Mouse (Mus musculus) forebrain, embryonic 14.5 days (tissue): ENCODE results near the gene Tmem29. TPM values are rescaled to one million over a fixed set of nuclear protein-coding genes. Genes with fewer than 3 reads are reported as not detected.
A peak's percentile ranks its signal among the peaks of the same experiment; 100 is the strongest.
"Not testable (repeated sequence)": the region's sequence is repeated elsewhere in the genome, so short reads cannot be mapped to it uniquely, and the experiment has no call there.

Source experiments
- ATAC-seq: fragments of 200-750 bp; cut with Nextera tagmentation; 2 replicates; pipeline ENCODE4 v1.8.0; 2017; ENCODE audit warnings: mild to moderate bottlenecking, moderate library complexity
- DNase-seq: peaks from one replicate; pipeline ENCODE4 v3.0.0-alpha.2; 2015; ENCODE audit warnings: low spot score
- H3K27ac ChIP-seq: fragments of 300-500 bp; sonication (generic); 2 replicates; pipeline ENCODE4 v1.5.1; 2014; ENCODE audit warnings: low read depth, mild to moderate bottlenecking, control low read depth, low read length, moderate library complexity
- H3K27me3 ChIP-seq: fragments of 300-500 bp; sonication (generic); replicated peaks from 2 replicates; pipeline ENCODE4 v1.6.1; 2014; ENCODE audit warnings: low read length, control low read depth, mixed read lengths; ENCODE audit not compliant: control insufficient read depth, insufficient read depth
- H3K36me3 ChIP-seq: fragments of 300-500 bp; sonication (generic); 2 replicates; pipeline ENCODE4 v1.6.1; 2014; ENCODE audit warnings: low read length, control low read depth; ENCODE audit not compliant: control insufficient read depth, insufficient read depth
- H3K4me1 ChIP-seq: fragments of 300-500 bp; sonication (generic); 2 replicates; pipeline ENCODE4 v1.6.1; 2014; ENCODE audit warnings: antibody characterized with exemption, low read length, control low read depth; ENCODE audit not compliant: control insufficient read depth, insufficient read depth
- H3K4me2 ChIP-seq: fragments of 300-500 bp; sonication (generic); 2 replicates; pipeline ENCODE4 v1.6.1; 2014; ENCODE audit warnings: mild to moderate bottlenecking, control low read depth, low read length
- H3K4me3 ChIP-seq: fragments of 300-500 bp; sonication (generic); 2 replicates; pipeline ENCODE4 v1.5.1; 2014; ENCODE audit warnings: low read depth, low read length, control low read depth
- H3K9ac ChIP-seq: fragments of 300-500 bp; sonication (generic); 2 replicates; pipeline ENCODE4 v1.6.1; 2014; ENCODE audit warnings: mild to moderate bottlenecking, low read length, control low read depth, moderate library complexity
- H3K9me3 ChIP-seq: fragments of 300-500 bp; sonication (generic); replicated peaks from 2 replicates; pipeline ENCODE4 v1.6.1; 2016; ENCODE audit warnings: low read length, control low read depth, mixed read lengths; ENCODE audit not compliant: control insufficient read depth
- WGBS: fragments of 180-500 bp; shearing (Covaris S2); extraction: QIAGEN DNeasy Blood & Tissue Kit; methylation state at CpG from one replicate; pipeline ENCODE4 v1.1.7; 2014; 5-methylcytosine and 5-hydroxymethylcytosine counted together
- polyA plus RNA-seq: library from polyadenylated mRNA; unstranded; fragments of >200 nt; fragmentation: Nextera tagmentation; extraction: Ambion mirVana; gene quantifications from 2 replicates; pipeline ENCODE4 v1.2.1, GENCODE M21; 2014

Gene Tmem29
- polyA plus RNA-seq: 59.9 and 61.0 TPM in 2 replicates

DNA sequence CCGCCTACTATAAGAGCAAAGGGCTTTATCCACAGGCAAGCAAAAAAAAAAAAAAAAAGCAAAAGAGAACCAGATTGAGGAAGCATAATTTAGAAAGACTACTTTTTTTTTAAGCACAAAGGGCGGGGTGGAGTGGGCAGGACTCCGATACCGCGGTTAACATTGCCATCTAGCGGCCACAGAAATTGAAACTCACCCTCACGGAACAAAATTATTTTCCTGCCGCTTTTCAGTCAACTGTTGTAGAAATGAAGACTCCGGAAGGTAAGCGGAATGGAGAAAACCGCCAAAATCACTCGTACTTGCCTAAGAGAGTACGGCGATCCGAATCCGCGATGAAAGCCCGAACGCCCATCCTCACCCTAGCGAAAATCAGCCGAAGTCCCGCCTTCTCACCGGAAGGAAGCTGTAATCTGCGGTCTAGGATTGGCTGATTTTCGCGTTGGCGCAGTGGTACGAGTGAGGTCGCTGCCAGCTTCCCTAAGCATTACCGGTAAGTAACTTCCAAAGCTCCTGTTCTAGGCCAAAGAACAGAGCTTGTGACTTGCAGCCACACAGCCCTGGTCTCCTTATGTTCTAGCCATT is at the start of gene Tmem29:
Tmem29 (minus strand) TSS at position 389 of the 585 bp plus-strand sequence.
- Histone ChIP-seq H3K27ac (peak within 1 kb of the TSS; percentile 52; the same call in 1 of the 2 replicates), H3K9me3 (no peaks in the 10 kb centered on the region), H3K36me3 (no peaks in the 10 kb centered on the region), H3K27me3 (no peaks in the 10 kb centered on the region), H3K4me3 (peak within 1 kb of the TSS; percentile 37), H3K4me2 (peak within 1 kb of the TSS; percentile 44), H3K4me1 (no peaks in the 10 kb centered on the region), H3K9ac (peak within 1 kb of the TSS; percentile 55)
- 6% methylated on average over 30 of the region's 30 CpGs for WGBS
- DNase-seq: peak; percentile 96
- peak; percentile 96 for ATAC-seq

DNA sequence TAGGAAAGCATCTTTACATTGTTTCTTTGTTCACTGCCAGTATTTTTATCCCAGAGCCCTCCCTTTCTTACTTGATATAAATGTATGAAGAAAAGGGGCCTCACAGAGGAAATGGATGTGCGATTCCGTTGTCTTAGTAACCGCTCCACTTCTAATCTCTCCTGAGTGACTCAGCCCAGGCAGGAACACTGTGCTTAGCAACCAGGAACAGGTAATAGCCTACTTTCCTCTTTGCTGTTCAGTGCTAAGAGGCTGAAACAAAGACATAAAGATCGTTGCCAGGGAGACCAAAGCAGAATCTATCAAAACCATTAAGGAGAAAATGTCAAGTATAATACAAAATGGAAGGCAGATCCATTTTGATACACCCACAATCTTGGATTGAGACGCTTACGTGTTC is 49.7 kb upstream of the Tmem29 start:
- ATAC-seq (peak; percentile 60; the same call in 1 of the 2 replicates), DNase-seq (peak; percentile 52)
- Histone ChIP-seq H3K36me3 (no peaks in the 10 kb centered on the region), H3K4me3 (no peak overlapping the region), H3K27ac (no peak overlapping the region), H3K4me2 (no peak overlapping the region), H3K4me1 (no peaks in the 10 kb centered on the region), H3K9ac (no peak overlapping the region), H3K27me3 (no peaks in the 10 kb centered on the region), H3K9me3 (no peaks in the 10 kb centered on the region)
- 68% methylated on average over 6 of the region's 6 CpGs for WGBS

DNA sequence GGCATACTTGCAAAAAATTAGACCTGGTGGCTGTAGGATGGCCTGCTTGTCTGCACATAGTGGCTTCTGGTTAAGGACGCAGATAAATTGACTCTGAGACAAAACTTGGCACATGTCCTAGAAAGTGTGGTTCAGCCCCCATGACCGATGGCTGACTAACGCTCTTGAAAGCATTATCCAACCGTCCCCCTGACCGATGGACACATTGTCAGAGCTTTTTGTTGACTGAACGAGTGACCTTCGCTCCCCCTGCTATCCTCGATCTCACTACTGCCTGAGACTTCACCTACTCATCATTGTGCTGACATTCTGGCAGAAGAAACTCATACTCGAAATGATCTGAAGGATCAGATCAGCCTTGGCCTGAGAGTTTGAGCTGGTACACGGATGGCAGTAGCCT is 28.9 kb upstream of the Tmem29 start:
- H3K36me3 ChIP-seq, H3K27ac ChIP-seq, DNase-seq, H3K4me2 ChIP-seq, ATAC-seq, H3K9ac ChIP-seq, H3K4me3 ChIP-seq, H3K27me3 ChIP-seq, H3K4me1 ChIP-seq, H3K9me3 ChIP-seq: not testable (repeated sequence)
- 82% methylated on average over 1 of the region's 10 CpGs for WGBS

DNA sequence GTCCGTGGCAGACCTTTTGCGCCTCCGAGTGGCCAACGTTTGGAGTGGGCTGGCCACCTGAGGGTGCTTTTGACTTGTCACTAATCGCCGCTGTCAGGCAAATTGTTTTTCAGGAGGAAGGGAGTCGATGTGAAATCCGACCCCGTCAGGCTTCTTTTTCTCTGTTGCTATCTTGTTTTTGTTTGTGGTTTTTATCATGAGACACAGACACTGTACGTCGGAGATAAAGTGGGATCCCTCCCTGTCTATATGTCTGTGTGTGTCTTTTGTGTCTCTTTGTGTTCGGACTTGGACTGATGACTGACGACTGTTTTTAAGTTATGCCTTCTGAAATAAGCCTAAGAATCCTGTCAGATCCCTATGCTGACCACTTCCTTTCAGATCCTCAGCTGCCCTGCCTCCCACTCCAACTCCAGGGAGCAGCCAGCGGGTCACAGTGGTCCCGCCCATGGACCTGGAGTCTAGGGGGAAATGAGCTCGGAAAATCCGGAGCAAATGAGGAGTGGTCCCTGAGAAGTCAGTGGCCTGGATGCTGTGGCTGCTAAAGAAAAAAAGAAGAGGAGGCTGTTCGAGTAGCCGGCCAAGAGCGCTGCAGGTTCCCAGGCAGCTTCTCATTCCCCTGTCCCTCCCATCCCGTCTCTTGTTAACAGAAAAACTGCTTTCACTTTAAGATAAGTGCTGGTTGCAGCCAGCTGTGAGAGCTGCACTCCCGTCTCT is 27.5 kb upstream of the Tmem29 start:
- 70% methylated on average over 7 of the region's 22 CpGs for WGBS

DNA sequence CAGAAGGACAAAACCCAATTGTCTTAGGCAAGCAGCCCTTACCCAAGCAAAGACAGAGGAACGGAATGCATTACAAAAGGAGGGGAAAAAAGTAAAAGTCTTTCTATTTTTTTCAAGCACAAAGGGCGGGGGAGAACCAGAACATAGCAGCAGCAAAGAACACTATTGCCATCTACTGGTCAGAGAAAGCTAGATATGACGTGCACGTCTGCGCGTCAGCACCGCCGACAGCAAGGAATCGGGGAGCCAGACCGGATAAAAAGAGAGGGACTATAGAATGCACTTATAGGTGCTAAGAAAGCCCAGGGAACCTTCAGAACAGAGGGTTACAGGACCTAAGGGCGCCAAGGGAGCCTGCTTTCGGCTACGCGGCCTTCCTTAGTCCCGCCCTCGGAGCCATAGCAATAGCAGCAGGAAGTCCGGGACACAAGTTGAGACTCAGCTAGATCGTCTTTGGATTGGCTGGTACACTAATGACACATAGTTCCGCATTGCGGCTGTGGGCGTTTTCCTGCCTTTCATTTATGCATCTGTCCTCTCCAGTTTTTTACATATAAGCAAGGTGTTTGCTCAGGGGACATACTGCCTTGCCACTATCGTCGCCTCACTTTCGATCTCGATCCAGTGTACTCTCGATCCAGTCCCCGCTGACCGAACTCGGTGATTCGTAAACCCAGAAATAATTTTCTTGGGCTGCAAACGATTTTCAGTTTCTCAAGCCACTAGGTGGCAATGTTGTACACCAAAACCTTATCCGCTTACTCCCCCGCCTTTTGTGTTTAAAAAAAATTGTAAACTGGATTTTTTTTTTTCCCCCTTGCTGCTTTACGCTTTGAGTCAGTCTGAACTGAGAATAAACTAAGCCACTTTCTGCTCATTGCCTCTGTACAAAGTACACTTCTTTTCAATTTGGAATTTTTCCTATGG is 19.2 kb upstream of the Tmem29 start:
- no peaks in the 10 kb centered on the region for H3K27me3 ChIP-seq
- ATAC-seq (peak; percentile 98), DNase-seq (peak; percentile 95)
- H3K9me3 ChIP-seq: no peaks in the 10 kb centered on the region
- H3K4me2 ChIP-seq: peak overlapping the region; percentile 28; the same call in 1 of the 2 replicates
- H3K9ac ChIP-seq: peak overlapping the region; percentile 59
- H3K4me1 ChIP-seq: no peaks in the 10 kb centered on the region
- 1% methylated on average over 34 of the region's 34 CpGs for WGBS
- peak overlapping the region; percentile 35 for H3K4me3 ChIP-seq
- no peaks in the 10 kb centered on the region for H3K36me3 ChIP-seq
- peak overlapping the region; percentile 84 for H3K27ac ChIP-seq

More for the DNA sequence above, 27.5 kb upstream of the Tmem29 start:
- not testable (repeated sequence) for H3K9ac ChIP-seq, H3K27ac ChIP-seq, DNase-seq, H3K4me2 ChIP-seq, ATAC-seq, H3K4me1 ChIP-seq, H3K27me3 ChIP-seq, H3K9me3 ChIP-seq, H3K4me3 ChIP-seq, H3K36me3 ChIP-seq

DNA sequence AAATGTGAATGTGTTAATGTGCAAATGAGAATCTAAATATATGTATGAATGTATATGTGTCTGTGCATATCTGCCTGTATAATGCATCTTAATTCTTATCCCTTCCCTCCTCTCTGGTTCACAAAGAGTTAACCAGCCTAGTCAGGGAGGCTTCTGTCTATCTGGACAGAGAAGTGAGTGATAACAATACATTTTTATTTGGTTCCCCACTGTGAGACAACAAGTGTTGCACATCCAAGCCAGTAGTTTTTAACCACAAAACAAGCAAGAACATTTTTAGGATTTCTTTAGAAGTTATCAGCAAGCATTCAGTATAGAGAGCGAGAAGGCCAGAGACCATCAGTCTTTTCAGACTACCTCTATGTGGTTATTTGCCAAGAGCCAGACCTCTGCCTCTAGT is 12.5 kb upstream of the Tmem29 start:
- H3K4me1 ChIP-seq: no peaks in the 10 kb centered on the region
- H3K9me3 ChIP-seq: no peaks in the 10 kb centered on the region
- H3K27ac ChIP-seq: no peak overlapping the region
- H3K36me3 ChIP-seq: no peaks in the 10 kb centered on the region
- no peak for ATAC-seq
- 96% methylated on average over 1 of the region's 1 CpGs for WGBS
- no peaks in the 10 kb centered on the region for H3K27me3 ChIP-seq
- DNase-seq: no peak
- no peak overlapping the region for H3K4me3 ChIP-seq
- H3K4me2 ChIP-seq: no peak overlapping the region
- H3K9ac ChIP-seq: no peak overlapping the region

DNA sequence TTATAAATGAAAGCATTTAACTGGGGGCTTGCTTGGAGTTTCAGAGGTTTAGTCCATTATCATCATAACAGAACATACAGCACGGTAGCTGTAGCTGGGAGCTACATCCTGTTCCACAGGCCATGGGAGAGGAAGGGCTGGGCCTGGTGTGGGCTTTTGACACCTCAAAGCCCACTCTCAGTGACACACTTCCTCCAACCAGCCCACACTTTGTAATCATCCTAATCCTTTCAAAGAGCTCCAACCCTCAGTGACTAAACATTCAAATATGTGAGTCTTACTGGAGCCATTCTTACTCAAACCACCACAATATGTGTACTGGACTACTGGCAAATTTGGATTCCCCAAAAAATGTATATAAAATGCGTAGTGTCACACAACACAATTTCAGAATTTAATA is 9.3 kb upstream of the Tmem29 start:
- Histone ChIP-seq H3K27ac (no peak overlapping the region), H3K27me3 (no peaks in the 10 kb centered on the region), H3K9me3 (no peaks in the 10 kb centered on the region), H3K4me1 (no peaks in the 10 kb centered on the region), H3K9ac (no peak overlapping the region), H3K36me3 (no peaks in the 10 kb centered on the region), H3K4me3 (no peak overlapping the region), H3K4me2 (no peak overlapping the region)
- no peak for DNase-seq
- no peak for ATAC-seq
- WGBS: 87% methylated on average over 2 of the region's 2 CpGs

DNA sequence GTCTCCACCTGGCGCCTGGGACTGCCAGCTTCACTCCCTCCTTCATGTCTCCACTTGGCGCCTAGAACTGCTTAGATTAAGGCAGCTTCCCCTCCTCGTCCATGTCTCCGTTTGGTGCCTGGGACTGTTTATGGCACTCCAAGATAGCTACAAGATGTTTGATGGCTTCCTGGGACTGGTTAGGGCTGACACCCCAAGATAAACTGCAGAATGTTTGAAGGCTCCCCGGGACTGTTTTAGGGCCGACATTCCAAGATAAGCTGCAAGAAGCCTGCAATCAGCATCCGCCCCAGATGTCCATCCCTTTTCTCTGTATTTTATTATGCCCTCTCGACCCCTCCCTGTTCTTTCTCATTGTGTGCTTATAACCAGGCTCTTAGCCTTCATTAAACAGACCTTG is 7.9 kb upstream of the Tmem29 start:
- not testable (repeated sequence) for H3K4me1 ChIP-seq, H3K36me3 ChIP-seq, H3K4me3 ChIP-seq, H3K4me2 ChIP-seq, ATAC-seq, H3K9ac ChIP-seq, H3K9me3 ChIP-seq, H3K27ac ChIP-seq, H3K27me3 ChIP-seq, DNase-seq
- WGBS: 64% methylated on average over 8 of the region's 8 CpGs
